Mouse (Mus musculus): ENCODE measurements around the gene Chdh. TPM values are rescaled to one million over a fixed set of nuclear protein-coding genes. Genes with fewer than 3 reads are reported as not detected.

Gene Chdh
- polyA plus RNA-seq, 1 experiment, result not detected

- no peak overlapping the region for H3K27ac ChIP-seq (ENCODE audit: insufficient read depth, low read depth, low read length)
- TF ChIP-seq POLR2A (IDR thresholded peaks at IDR 0.05; ENCODE audit: insufficient read depth, low read depth, low read length) (no peak), CTCF (IDR thresholded peaks at IDR 0.05; ENCODE audit: insufficient read depth, low read depth, low read length) (no peak)
- H3K4me1 ChIP-seq (ENCODE audit: control insufficient read depth, insufficient read depth, low read length), result peaks cover 5% of the 10 kb centered on the region
- 88% methylated on average over 3 of the region's 3 CpGs for WGBS
- no peak overlapping the region for H3K4me3 ChIP-seq (ENCODE audit: insufficient read depth, low read depth, low read length)
Observed at GRCm38 (mm10) chr14:29999475-29999811, 9.4 kb upstream of the Chdh start.

- WGBS, result 35% methylated on average over 10 of the region's 10 CpGs
- Histone ChIP-seq H3K4me3 (ENCODE audit: insufficient read depth, low read depth, low read length) (no peak overlapping the region), H3K27ac (ENCODE audit: insufficient read depth, low read depth, low read length) (no peak overlapping the region), H3K4me1 (ENCODE audit: control insufficient read depth, insufficient read depth, low read length) (peaks cover 19% of the 10 kb centered on the region)
- TF ChIP-seq CTCF (IDR thresholded peaks at IDR 0.05; ENCODE audit: insufficient read depth, low read depth, low read length), result no peak
- TF ChIP-seq POLR2A (IDR thresholded peaks at IDR 0.05; ENCODE audit: insufficient read depth, low read depth, low read length), result no peak
Observed at GRCm38 (mm10) chr14:30009864-30010560, 1.2 kb downstream of the Chdh start.

DNA sequence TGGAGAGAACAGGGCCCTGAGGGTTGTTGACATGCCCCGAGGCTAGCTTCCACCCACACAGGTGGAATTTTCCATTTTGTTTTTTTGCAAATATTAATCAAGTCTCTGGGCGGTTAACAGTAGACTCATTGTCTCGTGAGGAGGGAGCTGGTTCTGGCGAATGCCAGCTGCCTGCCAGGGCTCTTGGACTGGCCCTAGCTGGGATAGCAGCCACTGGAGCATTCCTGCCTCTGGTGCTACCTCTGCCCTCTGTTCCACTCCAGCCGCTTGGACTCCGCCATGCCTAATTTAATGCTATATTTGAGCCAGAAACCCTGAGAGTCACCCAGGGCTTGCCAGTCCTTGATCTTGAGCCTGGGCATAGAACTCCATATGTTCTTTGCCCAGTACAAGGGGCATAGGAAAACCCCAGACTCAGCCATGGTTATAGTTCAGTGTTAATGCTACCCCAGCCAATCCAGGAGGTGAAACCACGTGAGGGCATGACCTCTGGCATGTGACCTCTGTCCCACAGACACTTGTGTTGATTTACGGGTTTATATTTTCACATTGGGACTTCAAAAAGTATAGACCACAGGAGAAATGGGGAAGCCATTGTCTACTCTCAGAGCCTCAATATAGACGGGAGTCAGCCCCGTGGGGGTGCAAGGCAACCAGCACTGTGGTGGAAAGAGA is 3.2 kb downstream of the Chdh start:
- TF ChIP-seq CTCF (IDR thresholded peaks at IDR 0.05; ENCODE audit: insufficient read depth, low read depth, low read length) (no peak), POLR2A (IDR thresholded peaks at IDR 0.05; ENCODE audit: insufficient read depth, low read depth, low read length) (no peak)
- H3K4me1 ChIP-seq (ENCODE audit: control insufficient read depth, insufficient read depth, low read length), result peaks cover 19% of the 10 kb centered on the region
- WGBS, result 64% methylated on average over 10 of the region's 10 CpGs
- H3K27ac ChIP-seq (ENCODE audit: insufficient read depth, low read depth, low read length), result no peak overlapping the region
- no peak overlapping the region for H3K4me3 ChIP-seq (ENCODE audit: insufficient read depth, low read depth, low read length)

GRCm38 (mm10) chr14:30014487-30014886 is 5.7 kb downstream of the Chdh start:
- TF ChIP-seq POLR2A (IDR thresholded peaks at IDR 0.05; ENCODE audit: insufficient read depth, low read depth, low read length) (no peak), CTCF (IDR thresholded peaks at IDR 0.05; ENCODE audit: insufficient read depth, low read depth, low read length) (no peak)
- Histone ChIP-seq H3K4me3 (ENCODE audit: insufficient read depth, low read depth, low read length) (no peak overlapping the region), H3K27ac (ENCODE audit: insufficient read depth, low read depth, low read length) (no peak overlapping the region), H3K4me1 (ENCODE audit: control insufficient read depth, insufficient read depth, low read length) (peaks cover 9% of the 10 kb centered on the region)
- WGBS, result 58% methylated on average over 10 of the region's 10 CpGs

- Histone ChIP-seq H3K4me1 (ENCODE audit: control insufficient read depth, insufficient read depth, low read length) (peaks cover 7% of the 10 kb centered on the region), H3K4me3 (ENCODE audit: insufficient read depth, low read depth, low read length) (no peak overlapping the region), H3K27ac (ENCODE audit: insufficient read depth, low read depth, low read length) (no peak overlapping the region)
- WGBS, result 60% methylated on average over 1 of the region's 1 CpGs
- no peak for TF ChIP-seq POLR2A (IDR thresholded peaks at IDR 0.05; ENCODE audit: insufficient read depth, low read depth, low read length)
- TF ChIP-seq CTCF (IDR thresholded peaks at IDR 0.05; ENCODE audit: insufficient read depth, low read depth, low read length), result no peak
Observed at GRCm38 (mm10) chr14:30015008-30015407, 6.2 kb downstream of the Chdh start.

DNA sequence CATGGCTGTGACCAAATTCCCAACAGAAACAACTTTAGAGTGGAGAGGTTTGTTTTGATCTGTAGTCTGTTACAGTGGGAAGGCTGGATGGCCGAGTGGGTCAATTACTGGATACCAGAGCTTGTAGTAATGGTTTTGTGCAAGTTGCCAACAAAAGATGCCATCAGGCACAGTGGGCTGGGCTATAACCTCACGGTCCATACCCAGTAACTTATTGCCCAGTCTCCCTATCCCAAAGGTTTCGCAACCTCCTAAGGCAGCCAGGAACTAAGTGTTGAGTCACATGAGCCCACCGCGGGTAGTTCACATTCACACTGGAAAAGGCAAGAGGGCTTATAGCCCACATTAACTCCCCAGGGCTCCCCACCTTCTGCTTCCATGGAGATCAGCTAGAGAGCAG is 7.8 kb downstream of the Chdh start:
- no peak overlapping the region for H3K4me3 ChIP-seq (ENCODE audit: insufficient read depth, low read depth, low read length)
- H3K4me1 ChIP-seq (ENCODE audit: control insufficient read depth, insufficient read depth, low read length), result no peaks in the 10 kb centered on the region
- no peak for TF ChIP-seq CTCF (IDR thresholded peaks at IDR 0.05; ENCODE audit: insufficient read depth, low read depth, low read length)
- TF ChIP-seq POLR2A (IDR thresholded peaks at IDR 0.05; ENCODE audit: insufficient read depth, low read depth, low read length), result no peak
- no peak overlapping the region for H3K27ac ChIP-seq (ENCODE audit: insufficient read depth, low read depth, low read length)
- WGBS, result 72% methylated on average over 5 of the region's 5 CpGs

DNA sequence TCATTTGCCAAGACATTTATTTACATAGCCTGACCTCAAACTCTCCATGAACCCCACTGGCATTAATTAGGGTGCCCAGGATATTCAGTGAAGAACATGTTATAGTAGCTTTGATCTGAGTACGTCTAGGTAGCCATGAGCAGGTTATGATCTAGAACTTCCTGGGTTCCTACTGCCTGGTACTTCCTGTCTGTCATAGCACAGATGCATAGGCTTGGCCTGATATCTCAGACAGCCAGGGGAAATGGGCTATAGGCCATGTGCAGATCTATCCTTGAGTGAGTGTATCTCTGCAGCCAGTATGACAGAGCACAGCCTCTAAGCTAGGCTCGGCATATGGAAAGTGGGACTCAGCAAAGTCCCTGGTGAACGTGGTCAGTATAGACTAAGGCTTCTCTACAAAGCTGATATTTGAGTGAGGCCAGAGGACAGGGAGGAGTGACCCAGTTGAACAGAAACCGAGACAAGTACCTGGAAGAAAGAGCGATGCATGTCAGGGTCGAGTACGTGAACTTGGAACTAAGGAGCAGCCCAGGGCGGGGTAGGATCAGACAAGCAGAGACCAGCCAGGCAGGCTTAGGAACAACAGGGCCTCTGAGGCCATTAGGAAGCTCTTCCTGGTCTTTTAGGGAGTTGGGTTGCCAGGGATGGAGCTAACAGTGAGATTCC is 9.1 kb downstream of the Chdh start:
- Histone ChIP-seq H3K4me3 (ENCODE audit: insufficient read depth, low read depth, low read length) (no peak overlapping the region), H3K4me1 (ENCODE audit: control insufficient read depth, insufficient read depth, low read length) (no peaks in the 10 kb centered on the region), H3K27ac (ENCODE audit: insufficient read depth, low read depth, low read length) (no peak overlapping the region)
- 95% methylated on average over 8 of the region's 8 CpGs for WGBS
- TF ChIP-seq POLR2A (IDR thresholded peaks at IDR 0.05; ENCODE audit: insufficient read depth, low read depth, low read length) (no peak), CTCF (IDR thresholded peaks at IDR 0.05; ENCODE audit: insufficient read depth, low read depth, low read length) (no peak)

DNA sequence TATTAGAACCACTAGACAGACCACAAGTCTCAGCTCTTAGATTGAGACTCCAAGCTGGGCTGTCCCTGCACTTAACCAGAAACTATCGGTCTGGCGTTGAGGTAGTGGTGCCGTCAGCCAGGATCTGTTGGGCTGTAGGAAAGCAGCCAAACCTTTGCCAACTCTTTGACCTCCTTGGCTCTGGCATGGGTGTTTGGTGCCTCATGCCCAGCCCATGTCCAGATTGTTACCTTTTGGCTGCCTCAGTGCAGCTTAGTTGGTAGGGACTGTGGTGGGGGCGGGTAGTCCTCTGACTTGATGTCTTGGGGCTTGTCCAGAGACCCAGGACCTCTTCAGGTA is 9.6 kb downstream of the Chdh start:
- no peak for TF ChIP-seq CTCF (IDR thresholded peaks at IDR 0.05; ENCODE audit: insufficient read depth, low read depth, low read length)
- TF ChIP-seq POLR2A (IDR thresholded peaks at IDR 0.05; ENCODE audit: insufficient read depth, low read depth, low read length), result no peak
- Histone ChIP-seq H3K4me1 (ENCODE audit: control insufficient read depth, insufficient read depth, low read length) (no peaks in the 10 kb centered on the region), H3K27ac (ENCODE audit: insufficient read depth, low read depth, low read length) (no peak overlapping the region), H3K4me3 (ENCODE audit: insufficient read depth, low read depth, low read length) (no peak overlapping the region)
- WGBS, result 77% methylated on average over 4 of the region's 4 CpGs

GRCm38 (mm10) chr14:30018846-30019245 is 10.0 kb downstream of the Chdh start:
- no peak for TF ChIP-seq POLR2A (IDR thresholded peaks at IDR 0.05; ENCODE audit: insufficient read depth, low read depth, low read length)
- TF ChIP-seq CTCF (IDR thresholded peaks at IDR 0.05; ENCODE audit: insufficient read depth, low read depth, low read length), result no peak
- WGBS, result 94% methylated on average over 6 of the region's 6 CpGs
- H3K4me3 ChIP-seq (ENCODE audit: insufficient read depth, low read depth, low read length), result no peak overlapping the region
- no peaks in the 10 kb centered on the region for H3K4me1 ChIP-seq (ENCODE audit: control insufficient read depth, insufficient read depth, low read length)
- H3K27ac ChIP-seq (ENCODE audit: insufficient read depth, low read depth, low read length), result no peak overlapping the region

Measured in olfactory bulb, adult 2 months (tissue).